Mouse (Mus musculus) embryo, embryonic 9.5 days (tissue): ENCODE measurements at regions not wholly inside any gene's neighbourhood (a gene's known extent, or its start where the extent isn't known, plus 50 kb on each side); places are given as distances from the start of the nearest gene placed in this dataset.
"Not testable (repeated sequence)": the region's sequence is repeated elsewhere in the genome, so short reads cannot be mapped to it uniquely, and the experiment has no call there.

Source experiments
- DNase-seq: peaks from one replicate; pipeline ENCODE4 v3.0.0-alpha.2; 2017; ENCODE audit errors: extremely low spot score

DNA sequence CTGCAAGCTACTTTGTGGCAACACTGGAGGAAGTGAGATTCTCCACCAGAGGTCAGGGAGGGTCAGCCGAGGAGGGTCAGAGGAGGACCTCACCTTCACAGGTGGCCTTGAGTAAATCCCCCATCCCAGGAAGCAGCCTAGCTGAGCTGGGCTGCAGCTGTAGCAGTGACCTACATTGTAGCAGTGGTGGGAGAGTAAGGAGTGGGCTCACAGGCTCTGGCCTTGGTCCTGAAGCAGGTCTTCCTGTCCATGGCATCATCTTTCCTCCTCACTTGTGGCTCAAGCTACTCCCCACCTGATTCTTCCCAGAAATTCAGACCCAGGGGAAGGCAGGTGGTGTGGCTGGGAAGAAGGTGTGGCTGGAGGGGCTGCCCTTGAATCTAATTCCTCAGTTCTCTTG lies 84.3 kb downstream of the 1810013L24Rik start:
- not testable (repeated sequence) for DNase-seq

DNA sequence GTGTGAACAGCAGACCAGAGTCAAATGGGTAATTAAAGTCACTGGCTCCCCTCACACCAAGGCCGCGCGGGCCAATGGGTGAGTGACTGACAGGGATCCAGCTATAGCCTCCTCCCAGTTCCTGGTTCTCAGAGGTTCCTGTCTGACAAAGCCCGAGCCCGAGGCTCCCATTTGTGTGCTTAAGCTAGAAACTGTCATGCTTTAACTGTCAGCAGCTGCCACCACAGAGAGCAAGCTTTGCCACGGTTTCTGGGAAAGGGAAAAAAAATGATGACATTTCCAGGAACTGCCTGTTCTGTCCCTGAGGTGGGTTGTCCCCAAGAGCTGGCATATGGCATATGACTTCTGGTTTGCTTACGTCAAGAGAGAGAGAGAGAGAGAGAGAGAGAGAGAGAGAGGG lies 86.2 kb downstream of the 1810013L24Rik start:
- DNase-seq = no peak

DNA sequence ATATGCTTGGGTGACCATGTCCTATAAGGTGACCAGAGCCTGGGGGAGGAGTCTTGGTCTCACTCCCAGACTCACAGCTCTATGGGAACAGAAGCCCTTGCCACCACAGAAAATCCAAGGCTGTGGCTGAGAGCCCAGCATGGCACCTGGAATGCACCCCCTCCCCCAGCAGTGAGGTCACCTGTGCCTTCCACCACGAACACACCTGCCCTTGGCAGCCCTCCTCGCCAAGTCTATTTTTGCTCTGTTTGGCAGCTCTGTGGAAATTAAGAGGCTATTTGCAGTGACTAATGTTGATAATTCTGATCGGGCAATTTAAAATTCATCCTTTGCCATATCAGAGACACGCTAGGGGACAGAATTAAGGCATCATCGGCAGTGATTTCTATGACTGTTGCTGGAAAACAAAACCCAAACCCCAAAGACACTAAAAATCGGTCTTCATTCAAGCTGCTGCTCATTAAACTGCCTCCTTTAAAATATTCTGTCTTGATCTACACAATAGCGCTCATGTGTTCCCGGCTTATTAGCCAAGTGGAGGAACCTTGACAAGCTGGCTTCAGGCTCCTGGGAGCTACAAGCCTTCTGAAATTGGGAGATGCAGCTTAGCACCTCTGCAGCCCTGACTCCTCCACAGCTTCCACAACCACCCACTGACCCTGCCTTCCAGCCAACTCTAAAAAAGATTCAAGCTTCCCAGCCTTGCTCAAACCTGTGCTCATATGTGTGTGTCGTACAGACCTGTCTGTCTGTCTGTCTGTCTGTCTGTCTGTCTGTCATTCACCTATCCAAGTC lies 89.0 kb downstream of the 1810013L24Rik start:
- no peak for DNase-seq

DNA sequence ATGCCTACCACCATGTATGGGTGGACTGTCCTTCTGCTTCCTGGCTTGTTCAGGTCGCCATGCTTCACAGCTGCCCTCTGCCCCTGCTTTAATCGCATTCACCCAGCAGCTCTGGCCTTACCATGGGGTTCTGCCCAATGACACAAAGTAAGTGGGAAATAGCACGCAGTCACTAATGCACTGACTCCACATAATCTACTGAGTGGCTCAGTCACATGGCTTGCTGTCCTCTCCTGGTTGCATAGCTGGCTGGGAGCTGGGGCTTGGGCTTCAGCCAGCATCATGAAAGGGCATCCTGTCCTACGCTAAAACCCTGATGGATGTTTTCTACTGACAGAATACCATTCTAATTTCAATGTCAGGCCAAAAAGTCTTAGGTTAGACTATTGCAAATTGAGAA lies 94.8 kb downstream of the 1810013L24Rik start:
- no peak for DNase-seq

DNA sequence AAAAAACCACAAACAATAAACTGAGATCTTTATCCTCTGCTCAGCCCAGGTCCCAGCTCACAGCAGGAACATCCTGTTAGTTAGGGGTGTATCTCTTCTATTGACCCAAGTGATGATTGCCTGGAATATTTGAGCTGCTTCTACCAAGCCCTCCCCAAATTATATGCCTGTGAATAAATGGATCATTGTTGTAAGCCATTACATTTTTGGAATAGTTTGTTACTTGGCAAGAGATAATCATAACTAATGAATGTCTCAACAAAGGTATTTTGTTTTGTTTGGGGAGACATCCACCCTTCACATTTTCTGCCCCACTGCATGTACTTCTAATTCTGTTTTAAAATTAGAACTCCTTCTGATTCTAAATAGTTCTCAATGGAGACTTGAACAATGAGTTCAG lies 102.1 kb downstream of the 1810013L24Rik start:
- no peak for DNase-seq

DNA sequence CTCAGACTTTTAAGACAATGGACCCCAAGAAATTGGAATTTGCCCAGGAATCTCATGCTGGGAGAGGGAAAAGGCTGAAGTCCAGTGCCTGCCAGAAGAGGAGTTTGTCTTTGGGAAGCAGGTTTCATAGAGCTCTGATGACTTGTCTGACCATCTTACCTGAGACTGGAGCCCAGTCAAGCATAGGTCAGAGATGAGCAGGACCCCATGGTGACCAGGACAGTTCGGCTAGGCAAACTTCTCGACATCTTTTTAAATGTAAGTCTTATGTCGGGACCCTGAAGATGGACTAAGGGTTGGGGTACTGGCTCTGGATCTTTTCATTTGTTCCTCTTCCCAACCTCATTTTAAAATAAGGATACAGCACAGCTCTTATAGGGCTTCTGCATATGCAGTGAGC lies 103.2 kb downstream of the 1810013L24Rik start:
- DNase-seq = no peak

DNA sequence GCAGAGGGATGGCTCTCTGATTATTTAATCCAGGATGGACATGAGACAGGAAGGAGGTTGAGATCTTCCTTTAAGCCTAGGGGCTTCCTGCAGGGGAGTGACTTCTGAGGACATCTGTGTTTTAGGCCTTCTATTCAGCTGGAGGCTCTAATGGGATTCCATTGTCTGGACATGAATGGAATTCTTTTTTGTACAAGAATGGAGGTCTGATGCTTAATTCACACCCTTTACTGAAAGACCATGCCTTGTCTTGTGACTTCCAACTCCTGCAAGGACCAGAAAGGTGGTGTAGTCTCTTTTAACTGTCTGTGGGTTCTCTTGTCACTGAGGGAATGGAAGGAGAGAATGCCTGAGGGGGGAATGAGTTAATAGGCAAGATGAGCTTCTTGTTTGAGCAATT lies 106.5 kb downstream of the 1810013L24Rik start:
- DNase-seq = no peak

DNA sequence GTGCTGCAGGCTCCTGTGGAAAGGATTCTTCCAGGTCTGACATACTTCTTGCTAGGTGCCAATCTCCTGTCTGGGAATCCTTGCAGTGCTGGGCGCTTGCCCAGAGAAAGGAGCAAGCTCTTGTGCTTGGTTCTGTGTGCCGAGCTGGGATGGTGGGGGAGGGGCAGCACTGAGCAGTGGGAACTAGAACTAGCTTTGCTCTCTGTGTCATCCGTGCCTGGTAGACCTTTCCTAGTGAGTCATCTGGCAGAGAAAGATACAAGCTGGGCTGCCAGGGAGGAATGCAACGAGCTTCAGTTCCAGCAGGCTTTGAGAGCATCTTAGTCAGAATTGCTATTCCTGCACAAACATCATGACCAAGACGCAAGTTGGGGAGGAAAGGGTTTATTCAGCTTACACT lies 108.6 kb downstream of the 1810013L24Rik start:
- no peak for DNase-seq

DNA sequence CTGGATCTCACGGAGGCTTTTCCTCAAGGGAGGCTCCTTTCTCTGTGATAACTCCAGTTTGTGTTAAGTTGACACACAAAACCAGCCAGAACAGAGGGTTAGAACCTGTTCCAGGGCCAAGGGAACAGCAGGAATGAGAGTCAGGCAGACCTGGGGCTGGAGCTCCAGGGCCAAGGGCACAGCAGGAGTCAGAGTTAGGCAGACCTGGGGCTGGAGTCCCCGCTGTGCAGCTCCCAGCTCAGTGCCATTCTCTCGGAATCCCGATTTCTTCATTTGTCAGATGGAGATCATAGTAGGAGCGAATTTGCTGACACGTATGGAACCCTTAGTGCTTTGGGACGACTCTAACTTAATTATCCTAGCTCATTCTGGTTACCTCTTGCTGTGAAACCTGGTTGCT lies 109.2 kb downstream of the 1810013L24Rik start:
- no peak for DNase-seq

DNA sequence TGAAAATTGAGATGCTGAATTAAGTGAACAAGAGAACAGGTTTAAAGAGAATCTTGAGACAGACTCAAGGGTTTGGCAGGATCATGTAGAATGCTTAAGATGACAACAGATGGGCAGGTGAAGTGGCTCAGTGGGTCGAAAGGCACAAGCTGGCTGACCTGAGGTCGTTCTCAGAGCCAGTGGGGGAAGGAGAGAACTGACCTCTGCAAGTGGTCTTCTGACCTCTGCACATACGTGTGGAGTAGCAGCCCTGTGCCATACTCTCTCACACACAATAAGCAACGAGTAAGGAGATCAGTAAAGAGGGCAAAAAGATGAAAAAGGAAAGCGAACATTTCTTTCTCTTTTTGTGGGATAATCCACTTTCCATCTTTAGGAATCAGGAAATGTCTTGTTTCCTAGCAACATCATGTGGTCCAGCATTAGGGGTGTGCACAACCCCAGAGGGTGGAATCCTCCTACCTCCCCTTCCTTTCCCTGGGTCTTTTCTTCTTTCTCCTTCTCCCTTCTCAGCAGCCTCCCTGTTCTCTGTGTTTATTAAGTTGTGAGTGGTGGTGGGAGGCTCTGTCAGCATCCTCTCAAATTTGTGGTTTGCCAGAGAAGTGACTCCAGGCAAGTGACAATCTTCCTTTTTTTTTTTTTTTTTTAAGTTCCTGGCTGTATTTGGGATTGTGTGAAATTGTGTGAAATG lies 114.7 kb downstream of the 1810013L24Rik start:
- no peak for DNase-seq

DNA sequence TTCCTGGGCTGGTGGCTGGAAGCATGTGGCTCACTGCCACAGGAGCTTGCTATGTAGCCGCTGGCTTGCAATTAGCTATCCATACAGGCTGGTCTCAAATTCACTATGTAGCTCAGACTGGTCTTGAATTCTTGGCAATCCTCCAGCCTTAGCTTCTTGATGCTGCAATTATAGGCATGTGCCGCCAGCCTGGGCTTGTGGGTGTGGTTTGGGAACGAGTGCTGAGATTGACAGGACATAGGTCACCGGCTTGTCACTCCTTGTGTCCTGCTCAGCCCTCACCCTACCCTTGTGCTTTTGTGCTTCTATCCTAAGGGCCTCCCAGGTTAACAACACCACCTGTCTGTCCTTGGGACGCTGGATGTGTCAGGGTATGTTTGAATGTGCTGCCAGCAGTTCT lies 117.9 kb downstream of the 1810013L24Rik start:
- no peak for DNase-seq

DNA sequence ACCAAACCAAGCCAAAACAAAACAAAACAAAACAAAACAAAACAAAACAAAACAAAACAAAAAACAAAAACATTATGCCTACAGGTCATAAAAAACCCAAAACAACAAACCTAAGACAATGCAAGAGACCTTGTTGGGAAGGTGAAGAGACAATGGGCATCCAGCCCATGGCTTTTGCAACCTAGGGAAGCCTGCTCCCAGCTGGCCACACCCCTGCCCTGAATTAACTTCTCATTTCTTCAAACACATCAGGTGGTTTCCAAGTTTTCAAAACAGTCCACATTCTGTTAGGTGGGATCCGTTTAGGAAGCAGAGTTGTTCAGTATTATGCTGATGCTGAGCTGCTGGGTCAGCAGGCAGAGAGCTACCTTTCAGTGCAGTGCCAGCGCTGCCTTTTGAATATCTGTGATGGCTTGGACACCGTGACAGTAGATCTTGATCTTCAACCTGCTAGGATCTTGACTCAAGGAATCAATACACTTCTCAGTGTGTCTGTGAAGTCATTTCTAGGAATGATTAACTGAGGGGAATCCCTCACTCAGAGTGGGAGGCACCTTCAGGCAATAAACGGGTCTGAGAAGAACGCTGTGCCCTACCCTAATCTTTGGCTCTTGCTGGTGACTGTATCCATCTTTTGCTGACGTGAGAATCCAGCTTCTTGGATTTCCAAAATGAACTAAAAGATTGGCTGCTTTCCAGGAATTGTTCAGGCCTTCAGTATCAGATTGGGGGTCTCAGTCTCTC lies 121.4 kb downstream of the 1810013L24Rik start:
- DNase-seq = no peak

DNA sequence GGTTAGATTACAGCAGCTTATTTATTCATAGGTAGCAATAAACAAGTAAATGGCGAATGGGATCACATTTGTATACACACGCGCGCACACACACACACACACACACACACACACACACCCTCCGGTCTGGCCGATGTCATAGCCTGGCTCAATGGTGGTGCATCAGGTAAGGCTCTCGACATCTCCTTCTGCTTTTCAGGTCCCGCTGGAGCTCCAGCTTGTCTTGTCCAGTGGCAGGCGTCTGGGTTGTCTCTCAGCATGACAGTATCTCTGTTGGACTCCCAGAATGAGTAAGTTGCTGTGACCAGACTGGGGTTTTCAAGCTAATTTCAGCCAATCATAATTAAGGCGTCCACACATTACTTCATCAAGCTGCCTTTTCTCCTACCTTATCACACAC lies 131.8 kb downstream of the 1810013L24Rik start:
- no peak for DNase-seq

DNA sequence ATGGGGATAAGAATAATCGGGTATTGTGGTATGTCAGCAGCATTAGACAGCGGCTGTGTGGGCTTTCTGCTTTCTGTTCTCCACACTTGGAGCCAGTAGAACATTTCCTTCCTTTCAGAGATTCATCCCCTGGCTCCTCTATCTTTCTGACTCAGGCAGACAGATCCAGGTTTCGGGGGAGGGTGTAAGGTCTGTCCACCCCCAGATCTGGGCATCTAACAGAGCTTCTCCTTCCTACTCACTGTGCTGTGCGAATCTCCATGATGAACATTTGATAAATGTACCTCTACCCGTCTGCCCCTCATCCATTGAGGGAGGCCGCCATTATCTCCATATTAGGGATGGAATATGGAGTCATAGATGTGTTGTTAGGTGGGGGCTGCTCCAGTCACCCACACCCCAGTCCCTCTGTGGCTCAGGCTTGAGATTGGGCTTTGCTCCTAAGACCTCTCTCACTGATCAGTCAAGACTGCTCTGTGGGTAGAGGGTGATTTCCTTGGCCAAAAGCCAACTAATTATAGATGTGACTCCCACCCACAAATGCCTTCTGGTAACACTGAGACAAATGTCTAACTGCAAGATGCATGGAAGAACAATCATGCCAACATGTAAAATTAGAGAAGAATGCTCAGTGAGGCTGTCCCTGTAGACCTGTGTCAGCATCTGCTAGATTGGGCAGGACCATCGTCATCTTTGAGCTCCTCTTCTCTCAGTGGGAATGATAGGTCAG lies 163.8 kb downstream of the 1810013L24Rik start:
- DNase-seq = no peak

DNA sequence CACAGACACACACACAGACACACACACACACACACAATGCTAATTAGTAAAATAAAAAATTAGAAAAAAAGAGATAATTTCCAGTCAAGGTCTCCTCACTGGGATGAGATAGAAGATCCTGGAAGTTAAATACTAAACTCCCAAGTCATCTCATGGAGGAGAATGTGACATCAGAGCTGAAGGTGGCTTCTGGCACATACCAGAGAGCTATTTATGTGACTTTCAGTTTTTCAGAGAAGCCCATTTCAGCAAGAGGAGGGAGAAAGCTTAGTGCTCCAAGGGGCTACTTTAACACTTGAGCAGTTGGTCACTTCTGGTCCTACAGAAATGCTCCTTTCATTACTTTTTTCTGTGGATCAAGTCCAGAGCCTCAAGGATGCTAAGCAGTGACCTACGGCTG lies 164.6 kb downstream of the 1810013L24Rik start:
- no peak for DNase-seq

DNA sequence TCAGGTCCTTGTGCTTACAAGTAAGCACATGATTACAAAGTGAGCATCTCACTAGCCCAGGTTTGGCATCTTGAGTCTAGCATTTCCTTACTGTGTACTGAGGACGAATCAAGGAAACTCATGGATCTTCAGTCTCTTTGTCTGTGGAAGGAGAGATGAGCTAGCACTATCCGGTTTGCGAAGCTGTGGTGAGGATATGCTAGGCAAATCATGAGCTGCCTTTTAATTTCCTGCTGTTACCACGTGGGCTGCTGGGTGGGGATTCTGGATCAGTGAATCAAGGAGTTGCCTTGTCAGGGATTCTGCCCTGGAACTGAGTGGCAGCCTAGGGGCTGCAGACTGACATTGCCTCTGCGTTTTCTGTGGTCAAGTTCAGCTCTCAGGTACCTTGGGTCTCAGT lies 167.3 kb downstream of the 1810013L24Rik start:
- no peak for DNase-seq

DNA sequence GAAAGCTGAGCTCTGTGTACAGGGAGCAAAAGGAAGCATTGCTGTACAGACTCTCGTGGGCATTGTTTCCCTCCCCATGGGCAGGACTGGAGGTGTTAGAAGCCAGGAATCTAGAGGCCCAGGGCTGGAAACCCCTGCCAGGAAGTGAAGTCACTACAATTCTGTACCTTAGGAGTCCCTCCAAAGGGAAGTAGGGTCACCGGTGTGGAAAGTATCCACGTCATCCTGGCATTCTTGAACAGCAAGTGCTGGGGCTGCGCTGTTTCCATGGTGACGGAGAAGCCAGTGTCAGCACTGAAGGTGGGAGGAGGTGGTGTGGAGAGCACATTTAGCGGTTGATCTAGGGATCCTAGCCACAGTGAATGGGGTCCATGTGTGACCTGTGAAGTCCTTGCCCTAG lies 174.1 kb downstream of the 1810013L24Rik start:
- peak; percentile 12 for DNase-seq

DNA sequence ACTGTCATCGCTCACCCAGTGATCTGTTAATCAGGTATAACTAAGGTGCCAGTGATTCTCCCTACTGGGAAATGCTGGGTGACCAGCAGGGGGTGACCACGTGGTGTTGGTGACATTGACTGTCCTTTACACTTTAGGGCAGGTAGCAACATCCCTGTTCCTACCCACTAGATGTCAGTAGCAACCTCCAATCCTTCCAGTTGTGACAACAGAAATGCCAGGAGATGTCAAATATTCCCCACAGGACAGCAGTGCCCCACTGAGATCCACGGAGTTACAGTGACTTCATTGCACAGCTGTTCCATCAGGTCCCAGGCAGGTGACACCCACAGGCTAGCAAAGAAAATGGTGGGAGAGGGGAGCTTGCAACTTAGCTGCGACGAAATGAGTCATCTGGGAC lies 176.0 kb downstream of the 1810013L24Rik start:
- no peak for DNase-seq

DNA sequence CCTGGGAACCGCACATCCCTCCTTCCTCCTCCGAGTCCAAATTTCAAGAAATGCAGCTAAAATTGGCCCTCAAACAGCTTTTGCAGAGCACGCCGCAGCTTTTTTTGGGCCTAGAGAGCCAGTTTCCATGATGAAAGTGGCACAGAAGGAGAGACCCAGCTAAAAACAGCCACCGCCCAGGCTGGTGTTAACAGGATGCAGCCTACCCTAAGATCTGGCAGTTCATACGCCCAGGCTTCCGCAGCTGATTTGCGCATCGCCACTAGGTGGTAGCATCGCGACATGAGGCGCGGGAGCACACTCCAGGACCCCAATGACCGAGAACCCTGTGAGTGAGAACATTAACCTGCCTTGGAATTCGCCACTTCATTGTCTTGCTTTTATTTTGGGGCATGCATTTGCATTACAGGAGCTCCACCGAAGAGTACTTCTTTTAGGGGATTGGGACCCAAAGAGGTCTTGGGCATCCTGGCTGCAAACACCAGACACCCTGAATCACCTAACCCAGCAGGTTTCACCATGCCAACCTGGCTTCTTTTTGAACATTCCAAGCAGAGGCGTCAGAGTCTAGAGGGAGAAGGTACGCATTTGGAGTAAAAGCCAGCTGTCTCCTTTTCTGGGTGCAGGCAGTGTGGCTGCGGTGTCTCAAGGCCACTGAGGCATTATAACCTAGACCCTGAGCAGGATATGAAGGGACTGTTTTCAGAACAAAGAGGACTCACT lies 179.6 kb downstream of the 1810013L24Rik start:
- DNase-seq = peak; percentile 78

DNA sequence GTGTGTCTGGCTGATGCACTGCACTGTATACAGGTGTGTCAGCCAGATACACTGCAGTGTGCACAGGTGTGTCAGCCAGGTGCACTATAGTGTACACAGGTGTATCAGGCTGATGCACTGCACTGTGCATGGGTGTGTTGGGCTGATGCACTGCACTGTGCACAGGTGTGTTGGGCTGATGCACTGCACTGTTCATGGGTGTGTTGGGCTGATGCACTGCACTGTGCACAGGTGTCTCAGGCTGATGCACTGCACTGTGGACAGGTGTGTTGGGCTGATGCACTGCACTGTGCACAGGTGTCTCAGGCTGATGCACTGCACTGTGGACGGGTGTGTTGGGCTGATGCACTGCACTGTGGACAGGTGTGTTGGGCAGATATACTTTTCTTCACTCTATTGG lies 181.2 kb downstream of the 1810013L24Rik start:
- DNase-seq = no peak

DNA sequence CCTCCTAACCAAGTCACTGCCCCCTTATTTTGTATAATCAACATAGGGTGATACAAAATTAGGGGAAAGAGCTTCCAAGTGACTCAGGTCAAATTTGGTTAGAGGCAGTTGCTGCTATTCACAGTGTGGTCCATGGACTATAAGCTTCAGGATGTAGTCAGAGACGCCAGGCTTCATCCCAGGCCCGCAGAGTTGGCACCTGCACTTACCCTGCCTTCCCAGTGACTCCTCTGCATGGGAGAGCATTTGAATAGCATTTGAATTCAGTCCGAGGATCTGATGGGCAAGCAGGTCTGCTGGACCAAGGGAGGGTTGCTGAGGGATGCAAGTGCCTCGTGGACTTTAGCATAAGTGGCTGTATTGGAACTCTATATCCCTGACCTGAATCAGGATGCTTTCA lies 181.8 kb downstream of the 1810013L24Rik start:
- DNase-seq = no peak
